Mouse (Mus musculus) lung, postnatal 0 days (tissue): ENCODE data around the gene Camta1.

Experiments used
- CTCF ChIP-seq: IDR thresholded peaks from 2 replicates; pipeline ENCODE4 v1.5.1; 2016; ENCODE audit warnings: antibody characterized with exemption, mild to moderate bottlenecking
- EP300 ChIP-seq: IDR thresholded peaks from 2 replicates; pipeline ENCODE4 v1.6.1; 2016; ENCODE audit warnings: antibody characterized with exemption, mild to moderate bottlenecking, control low read depth

GRCm38 (mm10) chr4:151539881-151540280 lies 321.8 kb downstream of the Camta1 start:
- TF ChIP-seq CTCF: no peak
- TF ChIP-seq EP300: no peak
